Mouse (Mus musculus) MEL (cell line): ENCODE data around the gene Dyrk1b. TPM values are rescaled to one million over a fixed set of nuclear protein-coding genes. Genes with fewer than 3 reads are reported as not detected.
A peak's percentile ranks its signal among the peaks of the same experiment; 100 is the strongest.

ENCODE experiments used
- DNase-seq: peaks from one replicate; pipeline ENCODE4 v3.0.0; 2011; ENCODE audit warnings: low read depth, low spot score
- H3K27ac ChIP-seq: 2 replicates; pipeline ENCODE4 v1.5.1; 2012; ENCODE audit warnings: low read depth, mild to moderate bottlenecking, control low read depth, low read length, moderate library complexity; ENCODE audit not compliant: control insufficient read depth
- H3K27me3 ChIP-seq, 2 experiments: fragments of 150-350 bp in 1 of 2; sonication (generic) in 1 of 2; 2 replicates each; pipeline ENCODE4 v1.6.1; 2012; ENCODE audit warnings: low read length in 2 of 2, mild to moderate bottlenecking in 2 of 2, improper control_type of control experiment in 1 of 2, moderate library complexity in 1 of 2; ENCODE audit not compliant: insufficient read depth in 2 of 2, control insufficient read depth in 1 of 2
- H3K36me3 ChIP-seq, 2 experiments: 2 replicates each; pipeline ENCODE4 v1.6.1; 2012 to 2014; ENCODE audit warnings: low read length in 2 of 2, improper control_type of control experiment in 1 of 2, inconsistent platforms in 1 of 2, mild to moderate bottlenecking in 1 of 2; ENCODE audit not compliant: insufficient read depth in 2 of 2, control insufficient read depth in 1 of 2
- H3K4me1 ChIP-seq, 2 experiments: fragments of 150-350 bp in 1 of 2; sonication (generic) in 1 of 2; 2 replicates each; pipeline ENCODE4 v1.6.1; 2012; ENCODE audit warnings: low read length in 2 of 2, improper control_type of control experiment in 1 of 2, mild to moderate bottlenecking in 1 of 2; ENCODE audit not compliant: insufficient read depth in 2 of 2, control insufficient read depth in 1 of 2
- H3K4me3 ChIP-seq, 2 experiments: fragments of 150-350 bp in 1 of 2; sonication (generic) in 1 of 2; 2 replicates each; pipeline ENCODE4 v1.5.1; 2012; ENCODE audit warnings: low read depth in 2 of 2, low read length in 2 of 2, mild to moderate bottlenecking in 2 of 2, moderate library complexity in 2 of 2, control low read depth in 1 of 2, improper control_type of control experiment in 1 of 2; ENCODE audit not compliant: control insufficient read depth in 1 of 2, insufficient read depth in 1 of 2
- H3K79me2 ChIP-seq: 2 replicates; pipeline ENCODE4 v1.6.1; 2012; ENCODE audit warnings: mild to moderate bottlenecking, low read length, moderate library complexity; ENCODE audit not compliant: control insufficient read depth, poor library complexity, insufficient read depth
- H3K9ac ChIP-seq: 2 replicates; pipeline ENCODE4 v1.6.1; 2012; ENCODE audit warnings: low read depth, mild to moderate bottlenecking, control low read depth, low read length, moderate library complexity; ENCODE audit not compliant: control insufficient read depth, poor library complexity, severe bottlenecking
- H3K9me3 ChIP-seq: fragments of 150-350 bp; sonication (generic); replicated peaks from 2 replicates; pipeline ENCODE4 v1.6.1; 2012; ENCODE audit warnings: mild to moderate bottlenecking, low read length, improper control_type of control experiment, moderate library complexity; ENCODE audit not compliant: insufficient read depth
- CHD1 ChIP-seq: IDR thresholded peaks from 2 replicates; pipeline ENCODE4 v1.6.1; 2012; ENCODE audit warnings: low read depth, mild to moderate bottlenecking, inconsistent platforms, low read length, improper control_type of control experiment
- CTCF ChIP-seq, 3 experiments: IDR thresholded peaks in 2 of 3; conservative IDR thresholded peaks in 1 of 3; 2 replicates each; pipeline ENCODE4 v1.5.1; 2011 to 2012; ENCODE audit warnings: low read length in 3 of 3, low read depth in 2 of 3, mild to moderate bottlenecking in 2 of 3, improper control_type of control experiment in 1 of 3, inconsistent platforms in 1 of 3, mixed read lengths in 1 of 3, moderate library complexity in 1 of 3; ENCODE audit not compliant: control insufficient read depth in 1 of 3, insufficient read depth in 1 of 3, poor library complexity in 1 of 3, severe bottlenecking in 1 of 3
- E2F4 ChIP-seq: IDR thresholded peaks from 2 replicates; pipeline ENCODE4 v1.6.1; 2011; ENCODE audit warnings: low read depth, low read length, improper control_type of control experiment, borderline replicate concordance
- HCFC1 ChIP-seq: IDR thresholded peaks from 2 replicates; pipeline ENCODE4 v1.6.1; 2012; ENCODE audit warnings: low read depth, mild to moderate bottlenecking, inconsistent platforms, low read length, improper control_type of control experiment, moderate library complexity
- KAT2A ChIP-seq: conservative IDR thresholded peaks from 2 replicates; pipeline ENCODE4 v1.6.1; 2012; ENCODE audit warnings: low read depth, low read length, improper control_type of control experiment, inconsistent platforms
- MAFK ChIP-seq: IDR thresholded peaks from 2 replicates; pipeline ENCODE4 v1.6.1; 2011; ENCODE audit warnings: low read depth, mild to moderate bottlenecking, low read length, improper control_type of control experiment, borderline replicate concordance
- MAX ChIP-seq: IDR thresholded peaks from 2 replicates; pipeline ENCODE4 v1.6.1; 2011; ENCODE audit warnings: low read length, improper control_type of control experiment
- MEF2A ChIP-seq: IDR thresholded peaks from 2 replicates; pipeline ENCODE4 v1.6.1; 2014; ENCODE audit warnings: low read depth, mild to moderate bottlenecking, inconsistent platforms, low read length, improper control_type of control experiment; ENCODE audit not compliant: poor library complexity, insufficient replicate concordance, severe bottlenecking; ENCODE audit errors: extremely low read depth
- MXI1 ChIP-seq: IDR thresholded peaks from 2 replicates; pipeline ENCODE4 v1.6.1; 2011; ENCODE audit warnings: mild to moderate bottlenecking, low read depth, low read length, improper control_type of control experiment
- MYB ChIP-seq: IDR thresholded peaks from 2 replicates; pipeline ENCODE4 v1.6.1; 2011; ENCODE audit warnings: mild to moderate bottlenecking, low read depth, low read length, improper control_type of control experiment
- MYC ChIP-seq: IDR thresholded peaks from 2 replicates; pipeline ENCODE4 v1.6.1; 2011; ENCODE audit warnings: low read depth, mild to moderate bottlenecking, low read length, improper control_type of control experiment, moderate library complexity
- NRF1 ChIP-seq: IDR thresholded peaks from 2 replicates; pipeline ENCODE4 v1.6.1; 2014; ENCODE audit warnings: low read depth, mild to moderate bottlenecking, inconsistent platforms, low read length, improper control_type of control experiment, moderate library complexity; ENCODE audit not compliant: poor library complexity, insufficient read depth, severe bottlenecking
- POLR2AphosphoS2 ChIP-seq: IDR thresholded peaks from 2 replicates; pipeline ENCODE4 v1.6.1; 2011; ENCODE audit warnings: low read length, improper control_type of control experiment
- RAD21 ChIP-seq: IDR thresholded peaks from 2 replicates; pipeline ENCODE4 v1.6.1; 2011; ENCODE audit warnings: mild to moderate bottlenecking, low read depth, low read length, improper control_type of control experiment
- SIN3A ChIP-seq: IDR thresholded peaks from 2 replicates; pipeline ENCODE4 v1.6.1; 2012; ENCODE audit warnings: low read length, improper control_type of control experiment, inconsistent platforms
- SMC3 ChIP-seq: IDR thresholded peaks from 2 replicates; pipeline ENCODE4 v1.6.1; 2011; ENCODE audit warnings: low read depth, low read length, improper control_type of control experiment
- TBP ChIP-seq: IDR thresholded peaks from 2 replicates; pipeline ENCODE4 v1.8.0; 2011; ENCODE audit warnings: low read depth, low read length, improper control_type of control experiment
- UBTF ChIP-seq: IDR thresholded peaks from 2 replicates; pipeline ENCODE4 v1.6.1; 2012; ENCODE audit warnings: low read depth, mild to moderate bottlenecking, inconsistent platforms, low read length, improper control_type of control experiment, moderate library complexity, borderline replicate concordance; ENCODE audit not compliant: insufficient read depth
- USF1 ChIP-seq: IDR thresholded peaks from 2 replicates; pipeline ENCODE4 v1.6.1; 2014; ENCODE audit warnings: low read depth, mild to moderate bottlenecking, inconsistent platforms, low read length, improper control_type of control experiment, moderate library complexity
- polyA plus RNA-seq, 2 experiments: library from polyadenylated mRNA; stranded (reverse) in 1 of 2; unstranded in 1 of 2; fragments of >175 nt in 1 of 2; fragments of >200 nt in 1 of 2; gene quantifications; 2 replicates each; pipeline versions ENCODE4 v1.2.1 to v1.2.4; 2012; ENCODE audit warnings: low replicate concordance in 2 of 2, low read depth in 1 of 2; ENCODE audit not compliant: insufficient read length in 2 of 2, insufficient read depth in 1 of 2, missing spikeins in 1 of 2
- total RNA-seq: library from RNA; depleted of rRNA; stranded (reverse); fragments of 300-350 nt; gene quantifications from 2 replicates; pipeline ENCODE4 v1.2.3, GENCODE M21; 2012

The Dyrk1b gene
- total and polyA plus RNA-seq, 3 experiments: 0.85 to 0.89 TPM; not detected in 1

GRCm38 (mm10) chr7:28203207-28204108, 24.2 kb downstream of the Dyrk1b start:
- H3K27ac ChIP-seq: no peak overlapping the region
- no peak overlapping the region for H3K4me3 ChIP-seq
- no peak overlapping the region for H3K9ac ChIP-seq
- no peak for DNase-seq
- no peaks in the 10 kb centered on the region for H3K79me2 ChIP-seq
- TF ChIP-seq MYB: no peak
- TF ChIP-seq USF1: 0 out of 2 replicates have a peak, but pooled peaks have one; percentile 18
- peak; percentile 10; the same call in 1 of the 2 replicates for TF ChIP-seq SMC3
- TF ChIP-seq NRF1: no peak
- peak in 2 of 3 experiments; percentile 21 to 26; a peak in 3 of 6 replicates for TF ChIP-seq CTCF (IDR thresholded peaks at IDR 0.05 in 2 of 3, conservative IDR thresholded peaks at IDR 0.05 in 1 of 3; ENCODE audit: control insufficient read depth in 1 of 3, insufficient read depth in 1 of 3, low read depth in 2 of 3, low read length in 3 of 3, poor library complexity in 1 of 3, severe bottlenecking in 1 of 3)
- H3K4me1 ChIP-seq: no peaks in the 10 kb centered on the region
- H3K36me3 ChIP-seq: no peaks in the 10 kb centered on the region; a peak in 1 of 4 replicates
- no peaks in the 10 kb centered on the region for H3K9me3 ChIP-seq
- H3K27me3 ChIP-seq: no peaks in the 10 kb centered on the region

DNA sequence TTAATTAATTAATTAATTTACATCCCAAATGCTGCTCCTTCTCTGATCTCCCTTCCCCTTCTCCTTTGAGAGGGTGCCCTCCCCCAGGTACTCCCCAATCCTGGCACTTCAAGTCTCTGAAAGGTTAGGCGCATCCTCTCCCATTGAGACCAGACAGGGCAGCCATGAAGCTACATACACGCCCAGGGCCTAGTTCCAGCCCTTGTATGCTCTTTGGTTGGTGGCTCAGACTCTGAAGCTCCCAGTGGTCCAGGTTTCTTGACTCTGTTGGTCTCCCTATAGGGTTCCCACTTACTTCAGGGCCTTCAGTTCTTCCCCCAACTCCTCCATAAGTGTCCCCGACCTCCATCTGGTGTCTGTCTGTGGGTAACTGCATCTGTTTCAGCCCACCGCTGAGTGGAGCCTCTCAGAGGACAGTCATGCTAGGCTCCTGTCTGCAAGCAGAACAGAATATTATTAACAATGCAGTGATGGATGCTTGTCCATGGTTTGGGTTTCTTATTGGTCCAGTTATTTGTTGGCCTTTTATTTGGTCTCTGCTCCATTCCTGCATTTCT, 26.9 kb downstream of the Dyrk1b start:
- H3K36me3 ChIP-seq: peaks cover 0 to 5% of the 10 kb centered on the region in 2 experiments; a peak in 2 of 4 replicates
- H3K79me2 ChIP-seq: no peaks in the 10 kb centered on the region
- H3K9me3 ChIP-seq: no peaks in the 10 kb centered on the region
- no peak overlapping the region for H3K9ac ChIP-seq
- peaks cover 0 to 5% of the 10 kb centered on the region in 2 experiments; a peak in 2 of 4 replicates for H3K4me1 ChIP-seq
- TF ChIP-seq CHD1: no peak
- TF ChIP-seq SMC3: no peak
- no peak for TF ChIP-seq MXI1
- no peak for TF ChIP-seq KAT2A
- TF ChIP-seq POLR2AphosphoS2: no peak
- no peak for TF ChIP-seq MAFK
- TF ChIP-seq MAX: no peak
- no peak for TF ChIP-seq MYB
- no peak for TF ChIP-seq TBP
- TF ChIP-seq SIN3A: no peak
- TF ChIP-seq MYC: no peak
- TF ChIP-seq UBTF: no peak
- TF ChIP-seq HCFC1: no peak
- no peak for TF ChIP-seq MEF2A
- no peak for TF ChIP-seq E2F4
- no peak for TF ChIP-seq RAD21
- H3K27me3 ChIP-seq: no peaks in the 10 kb centered on the region
- H3K4me3 ChIP-seq: no peak overlapping the region
- DNase-seq: no peak
- no peak overlapping the region for H3K27ac ChIP-seq
